Mouse (Mus musculus) heart, adult 2 months (tissue): ENCODE measurements around the gene Sema3f. TPM values are rescaled to one million over a fixed set of nuclear protein-coding genes. Genes with fewer than 3 reads are reported as not detected.
A peak's percentile ranks its signal among the peaks of the same experiment; 100 is the strongest.

Source experiments
- DNase-seq, 2 experiments: peaks; one replicate each; pipeline ENCODE4 v3.0.0; 2021
- H3K27ac ChIP-seq: fragments of 200-600 bp; 2 replicates; pipeline ENCODE4 v1.8.1; 2022
- H3K27me3 ChIP-seq: fragments of 200-500 bp; 2 replicates; pipeline ENCODE4 v1.6.1; 2012; ENCODE audit warnings: mild to moderate bottlenecking, low read length, inconsistent platforms, mixed read lengths; ENCODE audit not compliant: control insufficient read depth, insufficient read depth
- H3K36me3 ChIP-seq: fragments of 200-500 bp; 2 replicates; pipeline ENCODE4 v1.6.1; 2012; ENCODE audit warnings: low read length, inconsistent platforms; ENCODE audit not compliant: control insufficient read depth, insufficient read depth
- H3K4me1 ChIP-seq: fragments of 200-500 bp; 2 replicates; pipeline ENCODE4 v1.6.1; 2011; ENCODE audit warnings: low read length; ENCODE audit not compliant: control insufficient read depth, insufficient read depth
- H3K4me3 ChIP-seq: fragments of 200-600 bp; 2 replicates; pipeline ENCODE4 v1.8.1; 2022
- H3K79me2 ChIP-seq: fragments of 200-500 bp; replicated peaks from 2 replicates; pipeline ENCODE4 v1.6.1; 2012; ENCODE audit warnings: mild to moderate bottlenecking, inconsistent platforms, low read length, moderate library complexity, mixed read lengths; ENCODE audit not compliant: control insufficient read depth, insufficient read depth
- H3K9ac ChIP-seq: fragments of 200-500 bp; 2 replicates; pipeline ENCODE4 v1.6.1; 2012; ENCODE audit warnings: low read depth, mild to moderate bottlenecking, control low read depth, inconsistent platforms, low read length, mixed read lengths
- CTCF ChIP-seq: fragments of 200-600 bp; IDR thresholded peaks from 2 replicates; pipeline ENCODE4 v1.8.1; 2022; ENCODE audit warnings: antibody characterized with exemption, mild to moderate bottlenecking, moderate library complexity
- EP300 ChIP-seq: fragments of 200-500 bp; IDR thresholded peaks from 2 replicates; pipeline ENCODE4 v1.6.1; 2011; ENCODE audit warnings: low read depth, low read length, control low read depth; ENCODE audit not compliant: insufficient read depth
- POLR2A ChIP-seq: fragments of 200-500 bp; IDR thresholded peaks from 2 replicates; pipeline ENCODE4 v1.6.1; 2011; ENCODE audit warnings: mild to moderate bottlenecking, low read depth, low read length, control low read depth; ENCODE audit not compliant: insufficient read depth
- WGBS: fragments of 180-500 bp; shearing (Covaris S2); methylation state at CpG from one replicate; pipeline ENCODE4 v1.1.7; 2018; 5-methylcytosine and 5-hydroxymethylcytosine counted together
- intact Hi-C: fragments of 180-260 bp; cut with DNase I; formaldehyde crosslinking; loops from one replicate; pipeline ENCODE4 v1.15.1; 2025
- polyA plus RNA-seq: library from polyadenylated mRNA; depleted of rRNA; stranded (reverse); fragments of >200 nt; gene quantifications from 2 replicates; pipeline ENCODE4 v1.2.3, GENCODE M21; 2012
- total RNA-seq, 2 experiments: library from RNA; stranded (reverse); gene quantifications; 2 replicates each; pipeline ENCODE4 v1.2.3; 2021

Gene Sema3f
- total and polyA plus RNA-seq, 3 experiments = 13.4 to 31.8 (median 16.8) TPM

DNA sequence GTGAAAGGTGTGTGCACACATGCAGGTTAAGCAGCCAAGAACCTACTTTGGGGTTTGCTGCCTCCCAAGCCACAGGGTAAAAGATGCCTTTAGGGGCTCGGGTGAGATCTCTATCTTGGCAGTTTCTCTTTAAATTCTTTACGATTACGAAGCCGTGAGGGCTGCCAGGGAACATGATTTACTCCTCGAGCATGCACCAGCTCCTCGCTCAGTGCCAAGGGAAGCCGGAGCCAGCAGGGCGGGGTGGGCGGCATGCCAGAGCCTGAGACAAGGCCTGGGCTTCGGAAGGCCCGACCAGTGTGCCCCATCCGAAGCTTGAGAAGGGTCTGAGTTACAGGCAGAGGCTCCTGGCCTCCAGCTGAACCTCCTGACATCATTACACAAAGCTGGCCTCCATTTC lies 8.7 kb downstream of the Sema3f start:
- Histone ChIP-seq H3K4me1 (peaks cover 25% of the 10 kb centered on the region), H3K9ac (no peak overlapping the region)
- peak; percentile 76 to 81 for DNase-seq

DNA sequence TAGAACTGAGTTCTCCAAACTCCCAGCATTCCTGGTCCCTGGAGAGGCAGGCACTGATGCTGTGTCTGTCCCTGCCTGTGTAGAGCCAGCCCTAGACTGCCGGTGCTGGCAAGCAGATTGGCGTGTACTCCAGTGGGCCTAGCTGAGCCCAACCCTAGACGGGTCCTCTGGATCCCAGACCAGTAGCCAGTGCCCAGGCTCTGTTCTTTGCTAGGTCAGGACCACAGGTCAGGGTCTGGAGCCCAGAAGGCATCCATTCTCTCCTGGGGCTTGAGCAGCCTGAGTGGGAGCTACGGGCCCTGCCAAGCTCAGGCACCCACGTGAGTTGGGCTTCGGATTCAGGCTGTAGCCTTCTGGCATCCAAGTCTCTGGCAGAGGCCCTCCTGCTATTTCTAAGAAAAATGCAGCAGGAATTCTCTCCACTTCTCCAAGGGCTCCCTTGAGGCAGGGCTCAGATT lies 10.1 kb downstream of the Sema3f start:
- peaks cover 2% of the 10 kb centered on the region; the same call in 1 of the 2 replicates for H3K36me3 ChIP-seq
- H3K4me3 ChIP-seq = no peak overlapping the region
- DNase-seq = peak in 1 of 2 experiments; percentile 63
- intact Hi-C loops = no loop called here
- no peak overlapping the region for H3K9ac ChIP-seq
- H3K27me3 ChIP-seq = no peaks in the 10 kb centered on the region
- WGBS = 26% methylated on average over 6 of the region's 6 CpGs
- TF ChIP-seq EP300 = no peak
- no peak for TF ChIP-seq POLR2A
- no peak for TF ChIP-seq CTCF
- H3K4me1 ChIP-seq = peaks cover 35% of the 10 kb centered on the region
- H3K79me2 ChIP-seq = no peaks in the 10 kb centered on the region
- H3K27ac ChIP-seq = peak overlapping the region; percentile 26

More for the DNA sequence above, 8.7 kb downstream of the Sema3f start:
- Histone ChIP-seq H3K79me2 (no peaks in the 10 kb centered on the region), H3K27ac (peak overlapping the region; percentile 28; the same call in 1 of the 2 replicates), H3K4me3 (no peak overlapping the region), H3K36me3 (peaks cover 2% of the 10 kb centered on the region; the same call in 1 of the 2 replicates), H3K27me3 (no peaks in the 10 kb centered on the region)
- TF ChIP-seq EP300 (no peak), CTCF (no peak), POLR2A (no peak)
- intact Hi-C loops = no loop called here
- 22% methylated on average over 12 of the region's 12 CpGs for WGBS

DNA sequence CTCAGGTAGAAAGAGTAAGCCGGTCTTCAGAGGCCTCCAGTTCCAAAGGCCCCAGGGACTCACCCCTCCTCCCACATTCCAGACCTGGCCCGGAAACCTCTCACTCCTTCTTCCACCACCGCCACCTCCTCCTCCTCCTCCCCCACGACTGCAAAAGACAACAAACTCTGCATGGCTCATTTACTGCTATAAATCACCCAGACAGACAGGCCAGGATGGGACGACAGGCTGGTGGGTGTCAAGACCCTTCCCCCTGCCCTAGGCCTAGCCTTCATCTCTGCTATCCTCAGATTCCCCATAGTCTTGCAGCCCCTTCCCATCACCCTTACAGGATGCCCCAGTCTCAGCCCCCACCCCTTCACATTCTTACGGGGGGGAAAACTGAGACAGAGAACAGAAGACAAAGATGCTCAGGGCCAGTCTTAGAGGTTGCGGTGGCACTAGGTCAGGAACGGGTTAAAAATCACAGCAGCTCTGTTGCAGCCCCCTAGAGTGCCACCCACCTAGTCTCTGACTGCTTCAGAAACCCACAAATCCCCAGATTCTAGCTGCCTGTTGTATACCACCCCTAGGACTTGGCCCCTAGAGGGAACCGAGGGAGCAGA lies 10.8 kb downstream of the Sema3f start:
- H3K36me3 ChIP-seq = peaks cover 2% of the 10 kb centered on the region; the same call in 1 of the 2 replicates
- 45% methylated on average over 9 of the region's 9 CpGs for WGBS
- H3K4me1 ChIP-seq = peaks cover 39% of the 10 kb centered on the region
- H3K79me2 ChIP-seq = no peaks in the 10 kb centered on the region
- no peak overlapping the region for H3K4me3 ChIP-seq
- intact Hi-C loops = no loop called here
- no peak overlapping the region for H3K9ac ChIP-seq
- no peaks in the 10 kb centered on the region for H3K27me3 ChIP-seq
- peak overlapping the region; percentile 26 for H3K27ac ChIP-seq
- no peak for DNase-seq
- TF ChIP-seq EP300 = no peak
- TF ChIP-seq CTCF = no peak
- no peak for TF ChIP-seq POLR2A

DNA sequence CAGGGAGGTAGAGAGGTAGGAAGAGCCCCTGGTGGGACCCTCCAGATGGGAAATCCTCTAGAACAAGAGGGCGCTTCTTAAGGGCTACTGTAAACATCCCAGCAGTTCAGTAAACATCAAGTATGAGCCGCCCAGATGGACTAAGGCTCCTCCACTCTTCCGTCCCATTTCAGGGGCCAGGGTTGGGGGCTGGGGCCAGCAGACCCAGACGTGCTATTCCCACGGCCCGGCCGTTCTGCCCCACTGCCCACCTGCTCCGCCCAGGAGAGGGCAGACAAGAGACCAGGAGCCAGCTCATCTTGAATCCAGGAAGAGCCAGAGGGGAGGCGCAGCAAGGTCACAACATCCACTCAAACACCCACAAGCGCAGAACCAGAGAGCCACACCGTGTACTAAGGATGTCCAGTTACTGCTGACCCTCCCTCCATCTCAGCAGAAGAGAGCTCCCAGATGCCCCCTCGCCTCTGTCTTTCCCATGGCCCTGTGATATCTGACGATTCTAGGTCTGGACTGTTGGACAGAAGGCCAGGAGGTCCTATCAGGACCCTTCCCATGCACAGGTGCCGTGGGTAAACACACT lies 11.6 kb downstream of the Sema3f start:
- Histone ChIP-seq H3K4me1 (peaks cover 39% of the 10 kb centered on the region), H3K27me3 (no peaks in the 10 kb centered on the region), H3K4me3 (no peak overlapping the region), H3K79me2 (no peaks in the 10 kb centered on the region), H3K9ac (no peak overlapping the region), H3K27ac (peak overlapping the region; percentile 23), H3K36me3 (no peaks in the 10 kb centered on the region)
- WGBS = 66% methylated on average over 14 of the region's 14 CpGs
- intact Hi-C loops = no loop called here
- no peak for DNase-seq
- TF ChIP-seq POLR2A (no peak), CTCF (peak; percentile 48)

DNA sequence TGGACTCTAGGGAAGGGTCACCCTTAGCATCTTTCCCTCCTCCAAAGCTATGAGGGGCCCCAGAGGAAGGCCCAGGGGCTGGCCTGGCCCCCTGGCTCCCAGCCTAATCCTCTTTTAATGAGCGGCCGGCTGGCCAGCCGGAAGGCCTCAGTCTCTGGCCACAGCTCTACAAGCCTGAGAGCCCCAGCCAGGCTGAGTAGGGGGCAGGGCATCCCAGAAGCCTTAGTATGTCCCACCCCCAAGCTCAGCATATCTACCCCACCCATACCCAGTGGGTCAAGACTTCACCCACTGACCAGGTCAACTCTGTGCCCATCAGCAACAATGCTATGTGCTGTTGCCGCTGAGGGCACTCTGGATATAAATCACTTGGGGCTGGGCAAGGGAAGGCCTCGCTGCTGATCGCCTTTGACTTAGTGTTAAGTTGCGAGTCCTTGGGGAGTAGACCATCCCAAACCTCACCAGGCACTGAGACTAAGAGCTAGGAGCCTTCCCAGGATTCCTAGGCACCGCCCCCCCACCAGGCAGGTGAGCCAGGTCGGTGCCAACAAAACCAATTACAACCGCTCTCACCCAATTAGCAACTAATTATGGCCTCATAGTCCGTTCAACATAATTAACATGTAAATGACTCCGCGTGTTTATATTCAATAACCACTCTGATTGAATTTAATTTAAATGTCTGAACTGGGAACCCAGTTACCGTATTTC lies 12.3 kb downstream of the Sema3f start:
- no peak for DNase-seq
- Histone ChIP-seq H3K36me3 (no peaks in the 10 kb centered on the region), H3K4me1 (peaks cover 36% of the 10 kb centered on the region), H3K9ac (no peak overlapping the region), H3K79me2 (no peaks in the 10 kb centered on the region), H3K4me3 (no peak overlapping the region), H3K27ac (peak overlapping the region; percentile 38), H3K27me3 (no peaks in the 10 kb centered on the region)
- TF ChIP-seq CTCF = no peak
- TF ChIP-seq POLR2A = no peak
- TF ChIP-seq EP300 = no peak
- intact Hi-C loops = no loop called here
- 65% methylated on average over 14 of the region's 14 CpGs for WGBS
